ENCODE assay signal across 8 mouse cellular contexts in genomic region chr9:44772392-44772749, GRCm38 (mm10). TPM values are rescaled to one million over a fixed set of nuclear protein-coding genes. Genes with fewer than 3 reads are reported as not detected.
DNase-seq lines count a peak whose midpoint lies in the region; ATAC-seq and TF ChIP-seq lines count a peak whose summit lies in the region.

No protein-coding gene starts in this region.

- peaks cover 13% of the 10 kb centered on the region for H3K36me3 ChIP-seq in heart, embryonic 12.5 days
- no peaks in the 10 kb centered on the region; the same call in 1 of the 2 replicates for H3K36me3 ChIP-seq in spleen, adult 2 months (ENCODE audit: control insufficient read depth, insufficient read depth, low read length)
- peaks cover 24% of the 10 kb centered on the region for H3K36me3 ChIP-seq in limb, embryonic 12.5 days
- no peaks in the 10 kb centered on the region for H3K36me3 ChIP-seq in stomach, embryonic 16.5 days (ENCODE audit: control insufficient read depth, insufficient read depth, low read length)

- H3K4me2 ChIP-seq in heart, embryonic 12.5 days, result no peak overlapping the region
- no peak overlapping the region for H3K4me2 ChIP-seq in limb, embryonic 12.5 days
- no peak overlapping the region for H3K4me2 ChIP-seq in stomach, embryonic 16.5 days (ENCODE audit: low read depth, low read length)

- TF ChIP-seq POLR2A in spleen, adult 2 months (IDR thresholded peaks at IDR 0.05; ENCODE audit: low read depth, low read length), result no peak

- no peak for DNase-seq in heart, adult 9 months (ENCODE audit: low spot score in 2 of 2)
- no peak for DNase-seq in spleen, adult 2 months (ENCODE audit: low read depth in 1 of 2, low spot score in 2 of 2)
- no peak for DNase-seq in spleen, postnatal 10 days (ENCODE audit: low spot score in 2 of 2)
- DNase-seq in thymus, postnatal 0 days (ENCODE audit: low spot score), result no peak

- peak; percentile 3; the same call in 1 of the 2 replicates for ATAC-seq in heart, embryonic 12.5 days (ENCODE audit: insufficient number of reproducible peaks, low FRiP score)
- ATAC-seq in limb, embryonic 12.5 days (ENCODE audit: insufficient number of reproducible peaks, insufficient read depth, low FRiP score, low TSS enrichment, low read depth), result no peak
- ATAC-seq in stomach, embryonic 16.5 days (ENCODE audit: insufficient read depth, low FRiP score), result no peak
- ATAC-seq in megakaryocyte progenitor cell, adult 5-6 weeks (replicated peaks; ENCODE audit: poor library complexity), result no peak; the same call in 1 of the 2 replicates

- no peak for TF ChIP-seq CTCF in spleen, adult 2 months (IDR thresholded peaks at IDR 0.05; ENCODE audit: extremely low read depth, insufficient read depth, insufficient read length, insufficient replicate concordance)

- H3K4me3 ChIP-seq in heart, embryonic 12.5 days, result no peak overlapping the region
- no peak overlapping the region for H3K4me3 ChIP-seq in spleen, adult 2 months (ENCODE audit: extremely low read depth, insufficient read depth, insufficient read length)
- H3K4me3 ChIP-seq in limb, embryonic 12.5 days (replicated peaks), result peak overlapping the region; percentile 64; the same call in 1 of the 2 replicates
- no peak overlapping the region for H3K4me3 ChIP-seq in stomach, embryonic 16.5 days (replicated peaks; ENCODE audit: low read length)

- 0 out of 2 replicates have a peak overlapping the region, but pooled peaks have one; percentile 35 for H3K9ac ChIP-seq in heart, embryonic 12.5 days
- H3K9ac ChIP-seq in limb, embryonic 12.5 days (replicated peaks), result no peak overlapping the region
- H3K9ac ChIP-seq in stomach, embryonic 16.5 days (ENCODE audit: low read length), result peak overlapping the region; percentile 3; the same call in 1 of the 2 replicates

- H3K4me1 ChIP-seq in heart, embryonic 12.5 days (replicated peaks), result peaks cover 11% of the 10 kb centered on the region
- peaks cover 3% of the 10 kb centered on the region; the same call in 1 of the 2 replicates for H3K4me1 ChIP-seq in spleen, adult 2 months (ENCODE audit: control insufficient read depth, insufficient read depth, insufficient read length)
- H3K4me1 ChIP-seq in limb, embryonic 12.5 days (replicated peaks), result peaks cover 4% of the 10 kb centered on the region
- H3K4me1 ChIP-seq in stomach, embryonic 16.5 days (ENCODE audit: control insufficient read depth, insufficient read depth, low read length), result peaks cover 2% of the 10 kb centered on the region; the same call in 1 of the 2 replicates

- H3K27me3 ChIP-seq in heart, embryonic 12.5 days (replicated peaks), result no peaks in the 10 kb centered on the region
- H3K27me3 ChIP-seq in spleen, adult 2 months (ENCODE audit: control insufficient read depth, insufficient read depth, low read length), result no peaks in the 10 kb centered on the region
- H3K27me3 ChIP-seq in limb, embryonic 12.5 days, result no peaks in the 10 kb centered on the region
- no peaks in the 10 kb centered on the region for H3K27me3 ChIP-seq in stomach, embryonic 16.5 days (ENCODE audit: control insufficient read depth, insufficient read depth, low read length)

- 15% methylated on average over 5 of the region's 5 CpGs for WGBS in heart, embryonic 12.5 days
- WGBS in spleen, adult 2 months, result 30% methylated on average over 5 of the region's 5 CpGs
- WGBS in limb, embryonic 12.5 days, result 27% methylated on average over 5 of the region's 5 CpGs
- WGBS in stomach, embryonic 16.5 days, result 29% methylated on average over 5 of the region's 5 CpGs

- peak overlapping the region; percentile 54; the same call in 1 of the 2 replicates for H3K27ac ChIP-seq in heart, embryonic 12.5 days (ENCODE audit: poor library complexity, severe bottlenecking)
- H3K27ac ChIP-seq in spleen, adult 2 months (ENCODE audit: insufficient read depth, low read length), result peak overlapping the region; percentile 32; the same call in 1 of the 2 replicates
- H3K27ac ChIP-seq in limb, embryonic 12.5 days, result no peak overlapping the region
- peak overlapping the region; percentile 65; the same call in 1 of the 2 replicates for H3K27ac ChIP-seq in stomach, embryonic 16.5 days (ENCODE audit: low read length)

- no peaks in the 10 kb centered on the region for H3K9me3 ChIP-seq in heart, embryonic 12.5 days (replicated peaks)
- H3K9me3 ChIP-seq in limb, embryonic 12.5 days, result no peaks in the 10 kb centered on the region
- H3K9me3 ChIP-seq in stomach, embryonic 16.5 days (replicated peaks; ENCODE audit: control insufficient read depth, low read length), result no peaks in the 10 kb centered on the region

RNA-seq across cellular contexts. Expression of gene Ift46, which starts 4.7 kb away (rescaled TPM):
- polyA plus RNA-seq in heart, embryonic 12.5 days (2016; fragmentation: Nextera tagmentation; extraction: Ambion mirVana), result 63.1 and 71.9 TPM in 2 replicates
- polyA plus RNA-seq in spleen, adult 2 months (2012; rRNA removed), result 14.6 and 22.1 TPM in 2 replicates
- polyA plus RNA-seq in limb, embryonic 12.5 days (2016; fragmentation: Nextera tagmentation; extraction: Ambion mirVana), result 139 and 150 TPM in 2 replicates
- polyA plus RNA-seq in stomach, embryonic 16.5 days (2015; fragmentation: Nextera tagmentation; extraction: Ambion mirVana), result 76.3 and 77.3 TPM in 2 replicates
- 68.0 and 74.0 TPM in 2 replicates for polyA plus RNA-seq in thymus, postnatal 0 days (2015; fragmentation: Nextera tagmentation; extraction: Ambion mirVana)
- 33.3 and 34.0 TPM in 2 replicates for total RNA-seq in megakaryocyte progenitor cell, adult 5-6 weeks (2015)
- total RNA-seq in megakaryocyte progenitor cell, adult 5-6 weeks (2017), result 25.9 and 38.9 TPM in 2 replicates

RNA-seq across cellular contexts. Expression of gene Arcn1, which starts 4.7 kb away (rescaled TPM):
- 151 and 160 TPM in 2 replicates for polyA plus RNA-seq in heart, embryonic 12.5 days (2016; fragmentation: Nextera tagmentation; extraction: Ambion mirVana)
- polyA plus RNA-seq in spleen, adult 2 months (2012; rRNA removed), result 18.1 and 18.7 TPM in 2 replicates
- polyA plus RNA-seq in limb, embryonic 12.5 days (2016; fragmentation: Nextera tagmentation; extraction: Ambion mirVana), result 194 and 208 TPM in 2 replicates
- 212 and 218 TPM in 2 replicates for polyA plus RNA-seq in stomach, embryonic 16.5 days (2015; fragmentation: Nextera tagmentation; extraction: Ambion mirVana)
- polyA plus RNA-seq in thymus, postnatal 0 days (2015; fragmentation: Nextera tagmentation; extraction: Ambion mirVana), result 111 and 116 TPM in 2 replicates
- 169 and 181 TPM in 2 replicates for total RNA-seq in megakaryocyte progenitor cell, adult 5-6 weeks (2015)
- total RNA-seq in megakaryocyte progenitor cell, adult 5-6 weeks (2017), result 163 and 188 TPM in 2 replicates

RNA-seq across cellular contexts. Expression of gene Tmem25, which starts 26.7 kb away (rescaled TPM):
- polyA plus RNA-seq in heart, embryonic 12.5 days (2016; fragmentation: Nextera tagmentation; extraction: Ambion mirVana), result 2.2 and 2.4 TPM in 2 replicates
- polyA plus RNA-seq in spleen, adult 2 months (2012; rRNA removed), result 0.72 and 0.74 TPM in 2 replicates
- 3.6 and 3.7 TPM in 2 replicates for polyA plus RNA-seq in limb, embryonic 12.5 days (2016; fragmentation: Nextera tagmentation; extraction: Ambion mirVana)
- polyA plus RNA-seq in stomach, embryonic 16.5 days (2015; fragmentation: Nextera tagmentation; extraction: Ambion mirVana), result 3.6 and 4.5 TPM in 2 replicates
- polyA plus RNA-seq in thymus, postnatal 0 days (2015; fragmentation: Nextera tagmentation; extraction: Ambion mirVana), result 0.72 and 0.82 TPM in 2 replicates
- 0.10 and 0.32 TPM in 2 replicates for total RNA-seq in megakaryocyte progenitor cell, adult 5-6 weeks (2015)
- not detected in 2 replicates for total RNA-seq in megakaryocyte progenitor cell, adult 5-6 weeks (2017)

RNA-seq across cellular contexts. Expression of gene Ttc36, which starts 30.5 kb away (rescaled TPM):
- polyA plus RNA-seq in heart, embryonic 12.5 days (2016; fragmentation: Nextera tagmentation; extraction: Ambion mirVana), result not detected in 2 replicates
- polyA plus RNA-seq in spleen, adult 2 months (2012; rRNA removed), result 1.9 and 2.2 TPM in 2 replicates
- polyA plus RNA-seq in limb, embryonic 12.5 days (2016; fragmentation: Nextera tagmentation; extraction: Ambion mirVana), result not detected in 2 replicates
- polyA plus RNA-seq in stomach, embryonic 16.5 days (2015; fragmentation: Nextera tagmentation; extraction: Ambion mirVana), result 8.3 and 8.5 TPM in 2 replicates
- 1.5 and 3.0 TPM in 2 replicates for polyA plus RNA-seq in thymus, postnatal 0 days (2015; fragmentation: Nextera tagmentation; extraction: Ambion mirVana)
- total RNA-seq in megakaryocyte progenitor cell, adult 5-6 weeks (2015), result 0.15 and 0.76 TPM in 2 replicates
- total RNA-seq in megakaryocyte progenitor cell, adult 5-6 weeks (2017), result not detected in 2 replicates

RNA-seq across cellular contexts. Expression of gene Phldb1, which starts 37.4 kb away (rescaled TPM):
- 34.8 and 36.9 TPM in 2 replicates for polyA plus RNA-seq in heart, embryonic 12.5 days (2016; fragmentation: Nextera tagmentation; extraction: Ambion mirVana)
- 12.3 and 16.0 TPM in 2 replicates for polyA plus RNA-seq in spleen, adult 2 months (2012; rRNA removed)
- polyA plus RNA-seq in limb, embryonic 12.5 days (2016; fragmentation: Nextera tagmentation; extraction: Ambion mirVana), result 60.4 and 65.4 TPM in 2 replicates
- 22.4 and 24.5 TPM in 2 replicates for polyA plus RNA-seq in stomach, embryonic 16.5 days (2015; fragmentation: Nextera tagmentation; extraction: Ambion mirVana)
- polyA plus RNA-seq in thymus, postnatal 0 days (2015; fragmentation: Nextera tagmentation; extraction: Ambion mirVana), result 3.0 and 3.3 TPM in 2 replicates
- 0.64 and 1.4 TPM in 2 replicates for total RNA-seq in megakaryocyte progenitor cell, adult 5-6 weeks (2015)
- 2.7 and 5.7 TPM in 2 replicates for total RNA-seq in megakaryocyte progenitor cell, adult 5-6 weeks (2017)
